Mouse (Mus musculus): ENCODE measurements at regions not wholly inside any gene's neighbourhood (a gene's known extent, or its start where the extent isn't known, plus 50 kb on each side); places are given as distances from the start of the nearest gene placed in this dataset.

- no peak overlapping the region for H3K27ac ChIP-seq (ENCODE audit: insufficient read depth, low read length)
- TF ChIP-seq CTCF (IDR thresholded peaks at IDR 0.05; ENCODE audit: borderline replicate concordance, insufficient read depth, low read length) (peak; percentile 54; the same call in 1 of the 2 replicates), POLR2A (IDR thresholded peaks at IDR 0.05; ENCODE audit: low read depth, low read length) (no peak)
- H3K4me3 ChIP-seq (ENCODE audit: insufficient read depth, low read length): no peak overlapping the region
Observed at GRCm38 (mm10) chr7:113653130-113653529, 112.7 kb upstream of the Spon1 start.

GRCm38 (mm10) chr7:113655336-113655735 lies 110.5 kb upstream of the Spon1 start:
- Histone ChIP-seq H3K4me1 (ENCODE audit: control insufficient read depth, insufficient read depth, low read length) (no peaks in the 10 kb centered on the region), H3K4me3 (ENCODE audit: insufficient read depth, low read length) (no peak overlapping the region), H3K27ac (ENCODE audit: insufficient read depth, low read length) (no peak overlapping the region)
- TF ChIP-seq POLR2A (IDR thresholded peaks at IDR 0.05; ENCODE audit: low read depth, low read length) (no peak), CTCF (IDR thresholded peaks at IDR 0.05; ENCODE audit: borderline replicate concordance, insufficient read depth, low read length) (no peak)

More at GRCm38 (mm10) chr7:113653130-113653529, 112.7 kb upstream of the Spon1 start:
- no peaks in the 10 kb centered on the region for H3K4me1 ChIP-seq (ENCODE audit: control insufficient read depth, insufficient read depth, low read length)

GRCm38 (mm10) chr7:113672779-113673595 lies 92.8 kb upstream of the Spon1 start:
- Histone ChIP-seq H3K27ac (ENCODE audit: insufficient read depth, low read length) (no peak overlapping the region), H3K4me1 (ENCODE audit: control insufficient read depth, insufficient read depth, low read length) (no peaks in the 10 kb centered on the region; the same call in 1 of the 2 replicates), H3K4me3 (ENCODE audit: insufficient read depth, low read length) (no peak overlapping the region)
- TF ChIP-seq CTCF (IDR thresholded peaks at IDR 0.05; ENCODE audit: borderline replicate concordance, insufficient read depth, low read length) (no peak), POLR2A (IDR thresholded peaks at IDR 0.05; ENCODE audit: low read depth, low read length) (no peak)

GRCm38 (mm10) chr7:113673596-113673956 lies 92.2 kb upstream of the Spon1 start:
- no peak for TF ChIP-seq CTCF (IDR thresholded peaks at IDR 0.05; ENCODE audit: borderline replicate concordance, insufficient read depth, low read length)
- no peak for TF ChIP-seq POLR2A (IDR thresholded peaks at IDR 0.05; ENCODE audit: low read depth, low read length)

GRCm38 (mm10) chr7:113682271-113682670 lies 83.5 kb upstream of the Spon1 start:
- H3K4me3 ChIP-seq (ENCODE audit: insufficient read depth, low read length): no peak overlapping the region
- H3K27ac ChIP-seq (ENCODE audit: insufficient read depth, low read length): no peak overlapping the region
- TF ChIP-seq CTCF (IDR thresholded peaks at IDR 0.05; ENCODE audit: borderline replicate concordance, insufficient read depth, low read length) (no peak), POLR2A (IDR thresholded peaks at IDR 0.05; ENCODE audit: low read depth, low read length) (no peak)
- no peaks in the 10 kb centered on the region for H3K4me1 ChIP-seq (ENCODE audit: control insufficient read depth, insufficient read depth, low read length)

More at GRCm38 (mm10) chr7:113673596-113673956, 92.2 kb upstream of the Spon1 start:
- Histone ChIP-seq H3K27ac (ENCODE audit: insufficient read depth, low read length) (no peak overlapping the region), H3K4me1 (ENCODE audit: control insufficient read depth, insufficient read depth, low read length) (no peaks in the 10 kb centered on the region; the same call in 1 of the 2 replicates), H3K4me3 (ENCODE audit: insufficient read depth, low read length) (no peak overlapping the region)

GRCm38 (mm10) chr7:113685349-113685748 lies 80.4 kb upstream of the Spon1 start:
- Histone ChIP-seq H3K4me1 (ENCODE audit: control insufficient read depth, insufficient read depth, low read length) (peaks cover 2% of the 10 kb centered on the region), H3K27ac (ENCODE audit: insufficient read depth, low read length) (no peak overlapping the region), H3K4me3 (ENCODE audit: insufficient read depth, low read length) (no peak overlapping the region)
- no peak for TF ChIP-seq CTCF (IDR thresholded peaks at IDR 0.05; ENCODE audit: borderline replicate concordance, insufficient read depth, low read length)
- TF ChIP-seq POLR2A (IDR thresholded peaks at IDR 0.05; ENCODE audit: low read depth, low read length): no peak

GRCm38 (mm10) chr7:113686527-113686926 lies 79.3 kb upstream of the Spon1 start:
- Histone ChIP-seq H3K4me3 (ENCODE audit: insufficient read depth, low read length) (no peak overlapping the region), H3K4me1 (ENCODE audit: control insufficient read depth, insufficient read depth, low read length) (peaks cover 2% of the 10 kb centered on the region)

GRCm38 (mm10) chr7:113687566-113687965 lies 78.2 kb upstream of the Spon1 start:
- TF ChIP-seq CTCF (IDR thresholded peaks at IDR 0.05; ENCODE audit: borderline replicate concordance, insufficient read depth, low read length): no peak
- no peak for TF ChIP-seq POLR2A (IDR thresholded peaks at IDR 0.05; ENCODE audit: low read depth, low read length)
- no peak overlapping the region for H3K27ac ChIP-seq (ENCODE audit: insufficient read depth, low read length)
- H3K4me1 ChIP-seq (ENCODE audit: control insufficient read depth, insufficient read depth, low read length): peaks cover 2% of the 10 kb centered on the region
- no peak overlapping the region for H3K4me3 ChIP-seq (ENCODE audit: insufficient read depth, low read length)

More at GRCm38 (mm10) chr7:113686527-113686926, 79.3 kb upstream of the Spon1 start:
- TF ChIP-seq CTCF (IDR thresholded peaks at IDR 0.05; ENCODE audit: borderline replicate concordance, insufficient read depth, low read length) (no peak), POLR2A (IDR thresholded peaks at IDR 0.05; ENCODE audit: low read depth, low read length) (no peak)
- no peak overlapping the region for H3K27ac ChIP-seq (ENCODE audit: insufficient read depth, low read length)

GRCm38 (mm10) chr7:113688231-113688669 lies 77.5 kb upstream of the Spon1 start:
- Histone ChIP-seq H3K27ac (ENCODE audit: insufficient read depth, low read length) (no peak overlapping the region), H3K4me1 (ENCODE audit: control insufficient read depth, insufficient read depth, low read length) (peaks cover 2% of the 10 kb centered on the region), H3K4me3 (ENCODE audit: insufficient read depth, low read length) (no peak overlapping the region)
- no peak for TF ChIP-seq POLR2A (IDR thresholded peaks at IDR 0.05; ENCODE audit: low read depth, low read length)
- no peak for TF ChIP-seq CTCF (IDR thresholded peaks at IDR 0.05; ENCODE audit: borderline replicate concordance, insufficient read depth, low read length)

GRCm38 (mm10) chr7:113688717-113689116 lies 77.1 kb upstream of the Spon1 start:
- no peak overlapping the region for H3K4me3 ChIP-seq (ENCODE audit: insufficient read depth, low read length)
- no peak overlapping the region for H3K27ac ChIP-seq (ENCODE audit: insufficient read depth, low read length)
- H3K4me1 ChIP-seq (ENCODE audit: control insufficient read depth, insufficient read depth, low read length): peaks cover 2% of the 10 kb centered on the region
- TF ChIP-seq CTCF (IDR thresholded peaks at IDR 0.05; ENCODE audit: borderline replicate concordance, insufficient read depth, low read length): no peak
- no peak for TF ChIP-seq POLR2A (IDR thresholded peaks at IDR 0.05; ENCODE audit: low read depth, low read length)

Measured in embryonic fibroblast, embryonic 13.5 days (primary cell).